ENCODE assay signal across 8 mouse cellular contexts in the genomic region with DNA sequence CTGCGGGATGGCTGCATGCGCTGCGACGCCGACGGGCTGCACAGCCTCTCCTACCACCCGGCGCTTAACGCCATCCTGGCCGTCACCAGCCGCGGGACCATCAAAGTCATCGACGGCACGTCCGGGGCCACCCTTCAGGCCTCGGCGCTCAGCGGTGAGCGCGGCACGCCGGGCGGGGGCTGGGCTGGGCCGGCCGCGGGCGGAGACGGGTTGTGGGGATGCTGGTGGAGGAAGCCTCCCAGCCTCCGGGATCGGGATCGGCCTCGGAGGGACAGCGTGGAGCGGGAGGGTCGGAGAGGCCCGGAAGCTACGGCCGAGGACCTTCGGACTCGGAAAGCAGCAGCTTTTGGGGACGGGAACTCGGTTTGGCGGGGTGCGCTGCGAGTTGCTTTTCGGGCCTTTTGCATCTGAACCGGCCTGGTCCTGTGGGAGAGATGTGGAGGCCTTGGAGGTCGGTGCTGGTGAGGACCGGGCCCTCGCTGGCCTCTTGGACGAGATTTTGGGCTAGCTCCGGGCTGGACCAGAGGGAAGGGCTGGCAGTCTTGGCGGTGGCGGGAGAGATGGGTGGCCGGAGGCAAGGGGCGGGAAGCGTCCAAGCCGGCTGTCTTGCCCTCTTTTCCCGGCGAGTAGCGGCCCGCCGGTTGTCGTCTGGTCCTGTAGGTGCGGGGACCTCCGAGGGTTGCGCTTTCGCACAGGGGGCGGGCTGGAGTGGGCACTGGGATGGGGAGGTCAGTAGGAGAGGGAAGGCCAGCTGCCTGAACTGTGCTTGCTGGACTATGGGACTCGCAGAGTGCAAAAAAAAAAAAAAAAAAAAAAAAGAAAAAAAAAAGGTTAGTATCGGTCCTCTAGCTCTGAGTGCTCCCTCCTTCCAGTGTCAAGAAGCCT. TPM values are rescaled to one million over a fixed set of nuclear protein-coding genes. Genes with fewer than 3 reads are reported as not detected.
A peak's percentile ranks its signal among the peaks of the same experiment; 100 is the strongest.
DNase-seq lines count a peak whose midpoint lies in the region; ATAC-seq and TF ChIP-seq lines count a peak whose summit lies in the region.

No protein-coding gene starts in this region.

- H3K9ac ChIP-seq in embryonic facial prominence, embryonic 13.5 days, result peak overlapping the region; percentile 98
- H3K9ac ChIP-seq in heart, embryonic 15.5 days, result peak overlapping the region; percentile 91
- H3K9ac ChIP-seq in liver, embryonic 12.5 days, result peak overlapping the region; percentile 98

- H3K36me3 ChIP-seq in embryonic facial prominence, embryonic 13.5 days, result no peaks in the 10 kb centered on the region
- no peaks in the 10 kb centered on the region for H3K36me3 ChIP-seq in heart, embryonic 15.5 days
- H3K36me3 ChIP-seq in liver, embryonic 12.5 days, result no peaks in the 10 kb centered on the region
- no peaks in the 10 kb centered on the region for H3K36me3 ChIP-seq in myocyte (ENCODE audit: control insufficient read depth, insufficient read depth)

- DNase-seq in layer of hippocampus, adult 9-11 months, result peak; percentile 23
- DNase-seq in layer of hippocampus, adult 11-12 months (ENCODE audit: low spot score), result no peak
- peak; percentile 72 for DNase-seq in NIH3T3 (ENCODE audit: low read depth)
- DNase-seq in retina, embryonic 14.5 days (ENCODE audit: low spot score), result no peak

- H3K27me3 ChIP-seq in embryonic facial prominence, embryonic 13.5 days, result no peaks in the 10 kb centered on the region
- no peaks in the 10 kb centered on the region for H3K27me3 ChIP-seq in heart, embryonic 15.5 days
- H3K27me3 ChIP-seq in liver, embryonic 12.5 days (replicated peaks), result no peaks in the 10 kb centered on the region
- H3K27me3 ChIP-seq in myocyte (ENCODE audit: control insufficient read depth, insufficient read depth, insufficient read length), result no peaks in the 10 kb centered on the region

- peak overlapping the region; percentile 99 for H3K27ac ChIP-seq in embryonic facial prominence, embryonic 13.5 days
- H3K27ac ChIP-seq in heart, embryonic 15.5 days, result peak overlapping the region; percentile 100
- H3K27ac ChIP-seq in liver, embryonic 12.5 days, result peak overlapping the region; percentile 99

- no peak for TF ChIP-seq POLR2A in myocyte (IDR thresholded peaks at IDR 0.05; ENCODE audit: insufficient read length, low read depth)

- peak overlapping the region; percentile 96 for H3ac ChIP-seq in myocyte (ENCODE audit: control insufficient read depth, insufficient read length)

- H3K79me2 ChIP-seq in myocyte (ENCODE audit: control insufficient read depth, insufficient read depth), result peaks cover 52% of the 10 kb centered on the region

- under 1% methylated on average over 72 of the region's 72 CpGs for WGBS in embryonic facial prominence, embryonic 13.5 days
- WGBS in heart, embryonic 15.5 days, result under 1% methylated on average over 72 of the region's 72 CpGs
- WGBS in liver, embryonic 12.5 days (ENCODE audit: insufficient replicate concordance), result under 1% methylated on average over 68 of the region's 72 CpGs

- peak; percentile 59 for ATAC-seq in embryonic facial prominence, embryonic 13.5 days (ENCODE audit: insufficient number of reproducible peaks, insufficient read depth, low FRiP score, low TSS enrichment, low read depth)
- ATAC-seq in heart, embryonic 15.5 days (replicated peaks; ENCODE audit: insufficient number of reproducible peaks, insufficient read depth, low FRiP score, low read depth), result peak; percentile 44
- ATAC-seq in liver, embryonic 12.5 days, result peak; percentile 59

- H3K4me2 ChIP-seq in embryonic facial prominence, embryonic 13.5 days, result peak overlapping the region; percentile 74
- peak overlapping the region; percentile 85 for H3K4me2 ChIP-seq in heart, embryonic 15.5 days
- peak overlapping the region; percentile 88 for H3K4me2 ChIP-seq in liver, embryonic 12.5 days
- H3K4me2 ChIP-seq in myocyte (ENCODE audit: low read depth), result peak overlapping the region; percentile 93

- peaks cover 18% of the 10 kb centered on the region for H3K4me1 ChIP-seq in embryonic facial prominence, embryonic 13.5 days
- H3K4me1 ChIP-seq in heart, embryonic 15.5 days (replicated peaks), result peaks cover 23% of the 10 kb centered on the region
- peaks cover 46% of the 10 kb centered on the region for H3K4me1 ChIP-seq in liver, embryonic 12.5 days

- peak overlapping the region; percentile 98 for H3K4me3 ChIP-seq in embryonic facial prominence, embryonic 13.5 days
- H3K4me3 ChIP-seq in heart, embryonic 15.5 days, result peak overlapping the region; percentile 79
- peak overlapping the region; percentile 98 for H3K4me3 ChIP-seq in liver, embryonic 12.5 days
- peak overlapping the region; percentile 92 for H3K4me3 ChIP-seq in myocyte

- H3K9me3 ChIP-seq in embryonic facial prominence, embryonic 13.5 days, result no peaks in the 10 kb centered on the region
- H3K9me3 ChIP-seq in heart, embryonic 15.5 days (replicated peaks), result no peaks in the 10 kb centered on the region
- no peaks in the 10 kb centered on the region for H3K9me3 ChIP-seq in liver, embryonic 12.5 days (replicated peaks)

TF ChIP-seq in myocyte, 11 proteins besides CTCF, POLR2A, EP300 and RAD21:
- TF ChIP-seq E2F4 (IDR thresholded peaks at IDR 0.05; ENCODE audit: insufficient read depth) (no peak), MAX (IDR thresholded peaks at IDR 0.05; ENCODE audit: low read depth) (no peak), POLR2AphosphoS2 (IDR thresholded peaks at IDR 0.05; ENCODE audit: insufficient read length, low read depth) (no peak), CEBPB (IDR thresholded peaks at IDR 0.05; ENCODE audit: insufficient read depth, poor library complexity, severe bottlenecking) (no peak), REST (IDR thresholded peaks at IDR 0.05; ENCODE audit: insufficient read depth, insufficient read length) (no peak), SRF (IDR thresholded peaks at IDR 0.05; ENCODE audit: control insufficient read depth, insufficient read length, low read depth) (no peak), MYOG (IDR thresholded peaks at IDR 0.05; ENCODE audit: control insufficient read depth in 1 of 3, insufficient read depth in 1 of 3, insufficient read length in 2 of 3, low read depth in 2 of 3) (no peak), USF1 (IDR thresholded peaks at IDR 0.05; ENCODE audit: low read depth) (no peak), MYOD1 (IDR thresholded peaks at IDR 0.05; ENCODE audit: control insufficient read depth in 1 of 3, insufficient read length in 2 of 3, low read depth in 2 of 3) (no peak), TCF12 (IDR thresholded peaks at IDR 0.05; ENCODE audit: insufficient read depth, poor library complexity, severe bottlenecking) (no peak), TCF3 (IDR thresholded peaks at IDR 0.05; ENCODE audit: insufficient read length, low read depth) (no peak)

RNA-seq across cellular contexts. Expression of a gene that starts 0.8 kb away (rescaled TPM):
- 102 and 105 TPM in 2 replicates for polyA plus RNA-seq in embryonic facial prominence, embryonic 13.5 days (2015; fragmentation: Nextera tagmentation; extraction: Ambion mirVana)
- polyA plus RNA-seq in heart, embryonic 15.5 days (2015; fragmentation: Nextera tagmentation; extraction: Ambion mirVana), result 51.0 and 61.8 TPM in 2 replicates
- polyA plus RNA-seq in liver, embryonic 12.5 days (2016; fragmentation: Nextera tagmentation; extraction: Ambion mirVana), result 50.8 and 51.3 TPM in 2 replicates
- 20.1 TPM for polyA plus RNA-seq in myocyte (2012; fragmentation: generic; extraction: Trizol)

RNA-seq across cellular contexts. Expression of a gene that starts 39.6 kb away (rescaled TPM):
- polyA plus RNA-seq in embryonic facial prominence, embryonic 13.5 days (2015; fragmentation: Nextera tagmentation; extraction: Ambion mirVana), result 56.5 and 60.5 TPM in 2 replicates
- 50.1 and 63.8 TPM in 2 replicates for polyA plus RNA-seq in heart, embryonic 15.5 days (2015; fragmentation: Nextera tagmentation; extraction: Ambion mirVana)
- polyA plus RNA-seq in liver, embryonic 12.5 days (2016; fragmentation: Nextera tagmentation; extraction: Ambion mirVana), result 63.2 and 64.7 TPM in 2 replicates
- polyA plus RNA-seq in myocyte (2012; fragmentation: generic; extraction: Trizol), result 20.0 TPM

Comparison
In these comparisons a context has a peak if more than half of its experiments do, and no peak if none do; other contexts are left out.
1. DNase-seq: peak in layer of hippocampus, adult 9-11 months (single experiment) and NIH3T3 (single experiment); none in layer of hippocampus, adult 11-12 months (single experiment) and retina, embryonic 14.5 days (single experiment).
2. Peak in every context shown above with its lines, with median percentiles within 50 percentile points of each other: ATAC-seq, H3K27ac ChIP-seq, H3K4me2 ChIP-seq, H3K4me3 ChIP-seq and H3K9ac ChIP-seq.